Mouse (Mus musculus) cerebellum, adult 18-20 months (tissue): ENCODE measurements around the gene Fbxl17.

ENCODE experiments used
- DNase-seq, 2 experiments: peaks; one replicate each; pipeline ENCODE4 v3.0.0; 2021

Fbxl17 gene

GRCm38 (mm10) chr17:63459712-63460495 is 39.9 kb downstream of the Fbxl17 start:
- no peak for DNase-seq

GRCm38 (mm10) chr17:63458052-63458451 is 41.8 kb downstream of the Fbxl17 start:
- DNase-seq, result no peak

- DNase-seq, result no peak
Measured at GRCm38 (mm10) chr17:63451311-63452006, 48.4 kb downstream of the Fbxl17 start.

GRCm38 (mm10) chr17:63447691-63448090 is 52.1 kb downstream of the Fbxl17 start:
- DNase-seq, result no peak

GRCm38 (mm10) chr17:63446971-63447679 is 52.7 kb downstream of the Fbxl17 start:
- no peak for DNase-seq

- no peak for DNase-seq
Measured at GRCm38 (mm10) chr17:63445212-63445611, 54.6 kb downstream of the Fbxl17 start.

- DNase-seq, result no peak
Measured at GRCm38 (mm10) chr17:63437424-63437823, 62.4 kb downstream of the Fbxl17 start.

GRCm38 (mm10) chr17:63434081-63434480 is 65.7 kb downstream of the Fbxl17 start:
- DNase-seq, result peak; percentile 38 to 40

GRCm38 (mm10) chr17:63431650-63432049 is 68.2 kb downstream of the Fbxl17 start:
- no peak for DNase-seq

GRCm38 (mm10) chr17:63430395-63431075 is 69.3 kb downstream of the Fbxl17 start:
- DNase-seq, result no peak

GRCm38 (mm10) chr17:63423851-63424250 is 76.0 kb downstream of the Fbxl17 start:
- DNase-seq, result no peak

GRCm38 (mm10) chr17:63422685-63423084 is 77.1 kb downstream of the Fbxl17 start:
- no peak for DNase-seq

GRCm38 (mm10) chr17:63421864-63422263 is 78.0 kb downstream of the Fbxl17 start:
- no peak for DNase-seq

GRCm38 (mm10) chr17:63419503-63419902 is 80.3 kb downstream of the Fbxl17 start:
- no peak for DNase-seq

GRCm38 (mm10) chr17:63413973-63414580 is 85.7 kb downstream of the Fbxl17 start:
- peak in 1 of 2 experiments; percentile 23 for DNase-seq

- DNase-seq, result no peak
Measured at GRCm38 (mm10) chr17:63411564-63411963, 88.3 kb downstream of the Fbxl17 start.

- DNase-seq, result no peak
Measured at GRCm38 (mm10) chr17:63410101-63410500, 89.7 kb downstream of the Fbxl17 start.

- DNase-seq, result no peak
Measured at GRCm38 (mm10) chr17:63405955-63406354, 93.9 kb downstream of the Fbxl17 start.

GRCm38 (mm10) chr17:63405471-63405870 is 94.3 kb downstream of the Fbxl17 start:
- no peak for DNase-seq

- peak; percentile 20 to 22 for DNase-seq
Measured at GRCm38 (mm10) chr17:63404968-63405367, 94.8 kb downstream of the Fbxl17 start.

GRCm38 (mm10) chr17:63403801-63404415 is 95.9 kb downstream of the Fbxl17 start:
- no peak for DNase-seq
